23 mouse cellular contexts compared by ENCODE assay signal in the genomic region with DNA sequence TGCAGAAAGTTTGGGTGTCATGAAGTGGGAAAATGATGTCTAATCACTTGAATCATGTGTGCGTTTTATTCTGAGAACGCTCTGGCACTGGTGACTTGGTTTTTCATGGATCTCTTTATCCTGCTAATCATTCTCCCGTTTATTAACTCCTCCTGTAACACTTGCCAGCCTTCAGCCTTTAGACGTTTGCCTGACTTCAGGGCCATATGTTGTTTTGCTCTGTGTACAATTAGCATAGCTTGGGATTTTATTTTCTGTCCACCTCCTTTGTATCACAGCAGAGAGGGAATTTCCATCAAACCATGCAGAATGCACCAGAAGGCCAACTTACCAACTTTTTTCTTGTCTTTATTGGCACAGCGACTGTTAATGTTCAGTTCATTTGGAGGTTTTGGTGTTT. TPM values are rescaled to one million over a fixed set of nuclear protein-coding genes. Genes with fewer than 3 reads are reported as not detected.
"Had no signal": no experiment of that assay in that cellular context is flagged by ENCODE, and none has a peak within 500 bp of the region (broad histone marks: within the 10 kb centered on the region; RNA-seq: fewer than 3 reads in every experiment).

No protein-coding gene starts in this region.

- H3K9ac ChIP-seq: kidney, embryonic 15.5 days; limb, embryonic 13.5 days; liver, embryonic 12.5 days; liver, embryonic 15.5 days; midbrain, embryonic 13.5 days; neural tube, embryonic 13.5 days; stomach, embryonic 15.5 days had no signal

- DNase-seq: kidney, adult 11 months; kidney, adult 8-10 months; kidney, postnatal 10 days; kidney, postnatal 36 days; liver; lung, adult 18-20 months; retina, postnatal 1 day; right cerebral cortex, postnatal 25 days; spleen, adult 18-20 months; thymus, postnatal 25 days had no signal

- H3K27me3 ChIP-seq: kidney, embryonic 15.5 days; limb, embryonic 13.5 days; liver, embryonic 12.5 days; liver, embryonic 15.5 days; megakaryocyte, embryonic 14.5 days; midbrain, embryonic 13.5 days; neural tube, embryonic 13.5 days; stomach, embryonic 15.5 days had no signal

- H3K4me3 ChIP-seq: kidney, embryonic 15.5 days; limb, embryonic 10.5 days; limb, embryonic 13.5 days; liver, embryonic 12.5 days; liver, embryonic 15.5 days; megakaryocyte, embryonic 14.5 days; midbrain, embryonic 10.5 days; midbrain, embryonic 13.5 days; myocyte; neural tube, embryonic 13.5 days; stomach, embryonic 15.5 days had no signal

- ATAC-seq: liver, embryonic 12.5 days; midbrain, embryonic 13.5 days; midbrain, embryonic 16.5 days had no signal

- H3K9me3 ChIP-seq: kidney, embryonic 15.5 days; limb, embryonic 10.5 days; limb, embryonic 13.5 days; liver, embryonic 12.5 days; liver, embryonic 15.5 days; megakaryocyte, embryonic 14.5 days; midbrain, embryonic 10.5 days; midbrain, embryonic 13.5 days; neural tube, embryonic 13.5 days; stomach, embryonic 15.5 days had no signal

- H3K4me1 ChIP-seq: kidney, embryonic 15.5 days; limb, embryonic 10.5 days; limb, embryonic 13.5 days; liver, embryonic 12.5 days; liver, embryonic 15.5 days; midbrain, embryonic 10.5 days; midbrain, embryonic 13.5 days; neural tube, embryonic 13.5 days; stomach, embryonic 15.5 days had no signal

- H3K4me2 ChIP-seq: kidney, embryonic 15.5 days; limb, embryonic 13.5 days; liver, embryonic 12.5 days; liver, embryonic 15.5 days; midbrain, embryonic 13.5 days; neural tube, embryonic 13.5 days; stomach, embryonic 15.5 days had no signal

- H3K27ac ChIP-seq: kidney, embryonic 15.5 days; limb, embryonic 10.5 days; limb, embryonic 13.5 days; liver, embryonic 12.5 days; liver, embryonic 15.5 days; midbrain, embryonic 10.5 days; midbrain, embryonic 13.5 days; neural tube, embryonic 13.5 days; stomach, embryonic 15.5 days had no signal

RNA-seq across cellular contexts. Expression of gene Tex21, which starts 51.3 kb away (rescaled TPM):
- polyA plus RNA-seq: kidney, embryonic 15.5 days; limb, embryonic 10.5 days; liver, embryonic 12.5 days; midbrain, embryonic 10.5 days; midbrain, embryonic 13.5 days; midbrain, embryonic 16.5 days; myocyte; neural tube, embryonic 13.5 days; stomach, embryonic 15.5 days; thymus, postnatal 0 days had no signal
